25 mouse cellular contexts compared by ENCODE assay signal in genomic region chr3:148268812-148269211, GRCm38 (mm10).
"Had no signal": no experiment of that assay in that cellular context is flagged by ENCODE, and none has a peak within 500 bp of the region (broad histone marks: within the 10 kb centered on the region; RNA-seq: fewer than 3 reads in every experiment).

No protein-coding gene starts in this region.

- H3K4me1 ChIP-seq: embryonic facial prominence, embryonic 12.5 days; embryonic facial prominence, embryonic 13.5 days; embryonic facial prominence, embryonic 15.5 days; forebrain, embryonic 12.5 days; forebrain, embryonic 15.5 days had no signal

- H3K36me3 ChIP-seq: embryonic facial prominence, embryonic 10.5 days; embryonic facial prominence, embryonic 12.5 days; embryonic facial prominence, embryonic 13.5 days; embryonic facial prominence, embryonic 15.5 days; forebrain, embryonic 10.5 days; forebrain, embryonic 12.5 days; forebrain, embryonic 15.5 days had no signal

- H3K27me3 ChIP-seq: embryonic facial prominence, embryonic 12.5 days; embryonic facial prominence, embryonic 13.5 days; embryonic facial prominence, embryonic 15.5 days; forebrain, embryonic 12.5 days; forebrain, embryonic 13.5 days; forebrain, embryonic 15.5 days had no signal

- H3K27ac ChIP-seq: embryonic facial prominence, embryonic 10.5 days; embryonic facial prominence, embryonic 12.5 days; embryonic facial prominence, embryonic 13.5 days; embryonic facial prominence, embryonic 15.5 days; forebrain, embryonic 10.5 days; forebrain, embryonic 12.5 days; forebrain, embryonic 13.5 days; forebrain, embryonic 15.5 days; gastrocnemius, adult 2 months; heart, adult 2 months had no signal

- DNase-seq: cerebellum, adult 9-10 months; cerebellum, adult 9-11 months; cerebellum, postnatal 10 days; cerebellum, postnatal 14 days; cerebellum, postnatal 25 days; cerebellum, postnatal 36 days; embryo, embryonic 11 days; forebrain, postnatal 0 days; gastrocnemius, adult 2 months; gastrocnemius, postnatal 10 days; gastrocnemius, postnatal 14 days; gastrocnemius, postnatal 25 days; gastrocnemius, postnatal 36 days; heart, adult 11 months; heart, adult 18-20 months; heart, adult 2 months had no signal

- H3K9ac ChIP-seq: embryonic facial prominence, embryonic 12.5 days; embryonic facial prominence, embryonic 13.5 days; embryonic facial prominence, embryonic 15.5 days; forebrain, embryonic 12.5 days; forebrain, embryonic 13.5 days; forebrain, embryonic 15.5 days; forebrain, postnatal 0 days had no signal

- H3K9me3 ChIP-seq: embryonic facial prominence, embryonic 10.5 days; embryonic facial prominence, embryonic 12.5 days; embryonic facial prominence, embryonic 13.5 days; embryonic facial prominence, embryonic 15.5 days; forebrain, embryonic 10.5 days; forebrain, embryonic 12.5 days; forebrain, embryonic 13.5 days; forebrain, embryonic 15.5 days had no signal

- H3K4me3 ChIP-seq: embryonic facial prominence, embryonic 10.5 days; embryonic facial prominence, embryonic 12.5 days; embryonic facial prominence, embryonic 13.5 days; embryonic facial prominence, embryonic 15.5 days; erythroblast, embryonic 14.5 days; forebrain, embryonic 10.5 days; forebrain, embryonic 12.5 days; forebrain, embryonic 13.5 days; forebrain, embryonic 15.5 days; gastrocnemius, adult 2 months; heart, adult 2 months had no signal
